Mouse (Mus musculus) erythroblast, embryonic 14.5 days (primary cell): ENCODE results near the gene Svep1.

Experiments
- GATA1 ChIP-seq: IDR thresholded peaks from 2 replicates; pipeline ENCODE4 v1.6.1; 2012; ENCODE audit warnings: low read length, inconsistent platforms, mixed read lengths
- TAL1 ChIP-seq: IDR thresholded peaks from 3 replicates; pipeline ENCODE4 v1.6.1; 2012; ENCODE audit warnings: low read length, inconsistent platforms, mixed read lengths

DNA sequence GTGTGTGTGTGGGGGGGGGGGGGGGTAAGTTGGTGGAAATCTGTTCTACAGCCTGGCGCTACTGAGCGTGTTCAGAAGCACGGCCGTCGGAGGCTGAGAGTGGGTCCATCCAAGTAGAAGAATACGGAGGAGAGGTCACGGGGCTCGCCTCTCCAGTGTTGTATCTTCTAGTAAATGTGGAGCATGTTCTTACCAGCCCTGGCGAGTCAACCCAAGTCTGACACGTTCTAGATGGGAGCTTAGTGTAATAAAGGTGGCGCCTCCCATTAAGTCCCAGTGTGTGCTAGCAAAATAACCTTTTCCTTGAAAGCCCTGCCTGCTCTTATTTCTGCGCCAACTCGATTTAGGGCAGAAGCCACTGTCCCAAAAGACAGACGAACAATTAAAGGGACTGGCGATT, 29.4 kb downstream of the Svep1 start:
- TF ChIP-seq GATA1 = no peak
- no peak for TF ChIP-seq TAL1
